Mouse (Mus musculus) neural tube, embryonic 13.5 days (tissue): ENCODE measurements around the gene Slc13a3. TPM values are rescaled to one million over a fixed set of nuclear protein-coding genes. Genes with fewer than 3 reads are reported as not detected.

Experiments used
- ATAC-seq: fragments of 200-750 bp; cut with Nextera tagmentation; 2 replicates; pipeline ENCODE4 v1.8.0; 2017; ENCODE audit warnings: low read depth, mild to moderate bottlenecking, moderate TSS enrichment, moderate library complexity
- H3K27ac ChIP-seq: fragments of 300-500 bp; sonication (generic); replicated peaks from 2 replicates; pipeline ENCODE4 v1.5.1; 2015; ENCODE audit warnings: moderate library complexity, mild to moderate bottlenecking, inconsistent platforms
- H3K27me3 ChIP-seq: fragments of 300-500 bp; sonication (generic); 2 replicates; pipeline ENCODE4 v1.6.1; 2015; ENCODE audit warnings: mild to moderate bottlenecking, inconsistent platforms
- H3K36me3 ChIP-seq: fragments of 300-500 bp; sonication (generic); 2 replicates; pipeline ENCODE4 v1.6.1; 2015; ENCODE audit warnings: mild to moderate bottlenecking, inconsistent platforms
- H3K4me1 ChIP-seq: fragments of 300-500 bp; sonication (generic); replicated peaks from 2 replicates; pipeline ENCODE4 v1.6.1; 2015; ENCODE audit warnings: inconsistent platforms
- H3K4me2 ChIP-seq: fragments of 300-500 bp; sonication (generic); 2 replicates; pipeline ENCODE4 v1.6.1; 2015; ENCODE audit warnings: inconsistent platforms, mild to moderate bottlenecking, moderate library complexity
- H3K4me3 ChIP-seq: fragments of 300-500 bp; sonication (generic); 2 replicates; pipeline ENCODE4 v1.5.1; 2015; ENCODE audit warnings: mild to moderate bottlenecking, inconsistent platforms
- H3K9ac ChIP-seq: fragments of 300-500 bp; sonication (generic); 2 replicates; pipeline ENCODE4 v1.6.1; 2015; ENCODE audit warnings: moderate library complexity, mild to moderate bottlenecking, inconsistent platforms
- H3K9me3 ChIP-seq: fragments of 300-500 bp; sonication (generic); 2 replicates; pipeline ENCODE4 v1.6.1; 2016; ENCODE audit warnings: inconsistent platforms
- WGBS: fragments of 180-500 bp; shearing (Covaris S2); methylation state at CpG from one replicate; pipeline ENCODE4 v1.1.7; 2015; 5-methylcytosine and 5-hydroxymethylcytosine counted together
- polyA plus RNA-seq: library from polyadenylated mRNA; unstranded; fragments of >200 nt; fragmentation: Nextera tagmentation; extraction: Ambion mirVana; gene quantifications from 2 replicates; pipeline ENCODE4 v1.2.1, GENCODE M21; 2015

Gene Slc13a3
- polyA plus RNA-seq, 1 experiment from 2014 or later, result 1.0 TPM

DNA sequence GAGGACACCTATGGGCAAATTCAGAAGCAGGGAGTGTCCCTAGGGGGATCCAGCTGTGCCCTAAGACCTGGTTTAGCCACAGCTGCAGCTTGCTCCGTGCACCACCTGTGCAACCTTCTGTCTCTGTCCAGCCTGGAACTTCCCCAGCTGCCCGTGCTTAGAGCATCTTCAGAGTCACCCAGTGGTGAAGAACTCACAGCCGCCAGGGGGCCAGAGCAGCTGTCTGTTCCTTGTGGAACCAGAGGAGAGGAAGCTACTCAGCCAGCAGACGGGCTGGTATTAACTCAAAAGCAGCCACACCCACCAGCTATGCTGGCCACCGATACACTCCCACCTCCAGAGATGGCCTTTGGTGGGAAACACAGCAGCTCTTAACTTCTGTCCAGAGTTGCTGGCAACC is 2.9 kb downstream of the Slc13a3 start:
- H3K4me1 ChIP-seq, result peaks cover 12% of the 10 kb centered on the region
- ATAC-seq, result no peak
- no peak overlapping the region for H3K4me3 ChIP-seq
- H3K27me3 ChIP-seq, result peaks cover 40% of the 10 kb centered on the region
- H3K36me3 ChIP-seq, result no peaks in the 10 kb centered on the region
- no peak overlapping the region for H3K9ac ChIP-seq
- 42% methylated on average over 5 of the region's 5 CpGs for WGBS
- H3K9me3 ChIP-seq, result no peaks in the 10 kb centered on the region
- no peak overlapping the region for H3K27ac ChIP-seq
- no peak overlapping the region for H3K4me2 ChIP-seq

GRCm38 (mm10) chr2:165467824-165468452 is 5.1 kb downstream of the Slc13a3 start:
- Histone ChIP-seq H3K36me3 (no peaks in the 10 kb centered on the region), H3K4me3 (no peak overlapping the region), H3K4me2 (no peak overlapping the region), H3K27ac (no peak overlapping the region), H3K27me3 (peaks cover 22% of the 10 kb centered on the region), H3K4me1 (peaks cover 9% of the 10 kb centered on the region), H3K9me3 (no peaks in the 10 kb centered on the region), H3K9ac (no peak overlapping the region)
- no peak for ATAC-seq
- 63% methylated on average over 15 of the region's 15 CpGs for WGBS

DNA sequence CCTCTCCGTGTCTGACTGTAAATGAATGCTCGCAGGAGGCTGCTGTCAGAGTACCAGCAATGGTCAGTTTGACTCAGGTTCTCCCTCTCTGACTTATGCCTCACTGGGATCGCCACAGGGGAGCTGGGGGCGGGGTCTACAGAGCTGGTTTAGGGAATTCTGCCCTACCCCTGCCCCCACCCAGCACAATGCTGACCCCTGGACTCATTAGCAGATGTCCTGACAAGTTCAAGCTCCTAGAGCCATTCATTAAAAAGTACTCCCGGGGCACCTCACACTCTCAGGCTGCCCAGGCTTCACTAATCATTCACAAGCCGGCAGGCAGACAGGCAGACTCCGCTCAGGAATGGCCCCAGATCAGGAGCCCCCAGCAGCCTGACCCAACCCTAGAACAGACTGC is 13.4 kb downstream of the Slc13a3 start:
- no peaks in the 10 kb centered on the region for H3K27me3 ChIP-seq
- H3K4me3 ChIP-seq, result no peak overlapping the region
- WGBS, result 30% methylated on average over 7 of the region's 7 CpGs
- H3K36me3 ChIP-seq, result no peaks in the 10 kb centered on the region
- H3K9me3 ChIP-seq, result no peaks in the 10 kb centered on the region
- H3K4me2 ChIP-seq, result no peak overlapping the region
- H3K9ac ChIP-seq, result no peak overlapping the region
- no peaks in the 10 kb centered on the region for H3K4me1 ChIP-seq
- ATAC-seq, result no peak
- H3K27ac ChIP-seq, result no peak overlapping the region

DNA sequence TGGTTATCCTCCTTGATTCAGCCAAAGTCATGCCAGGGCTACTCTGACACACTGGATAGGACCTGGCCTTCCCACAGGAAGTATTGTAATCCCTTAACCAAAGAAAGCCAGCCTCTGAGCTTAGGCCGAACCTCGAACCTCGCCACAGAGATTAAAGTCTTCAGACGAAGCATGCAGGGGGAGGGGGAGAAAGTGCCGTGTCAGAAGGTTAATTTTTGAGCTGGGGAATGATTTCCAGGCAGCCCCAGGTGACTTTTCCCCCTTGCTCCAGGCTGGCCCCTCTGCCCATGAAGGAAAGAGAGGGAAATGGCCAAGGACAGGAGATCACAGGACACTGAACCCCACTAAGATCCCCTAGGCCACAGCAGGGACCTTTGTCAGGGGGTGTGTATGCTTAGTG is 14.8 kb downstream of the Slc13a3 start:
- no peaks in the 10 kb centered on the region for H3K9me3 ChIP-seq
- WGBS, result 80% methylated on average over 5 of the region's 5 CpGs
- H3K36me3 ChIP-seq, result no peaks in the 10 kb centered on the region
- H3K27me3 ChIP-seq, result no peaks in the 10 kb centered on the region
- no peak for ATAC-seq
- H3K4me2 ChIP-seq, result no peak overlapping the region
- no peak overlapping the region for H3K4me3 ChIP-seq
- no peak overlapping the region for H3K9ac ChIP-seq
- no peak overlapping the region for H3K27ac ChIP-seq
- H3K4me1 ChIP-seq, result no peaks in the 10 kb centered on the region

DNA sequence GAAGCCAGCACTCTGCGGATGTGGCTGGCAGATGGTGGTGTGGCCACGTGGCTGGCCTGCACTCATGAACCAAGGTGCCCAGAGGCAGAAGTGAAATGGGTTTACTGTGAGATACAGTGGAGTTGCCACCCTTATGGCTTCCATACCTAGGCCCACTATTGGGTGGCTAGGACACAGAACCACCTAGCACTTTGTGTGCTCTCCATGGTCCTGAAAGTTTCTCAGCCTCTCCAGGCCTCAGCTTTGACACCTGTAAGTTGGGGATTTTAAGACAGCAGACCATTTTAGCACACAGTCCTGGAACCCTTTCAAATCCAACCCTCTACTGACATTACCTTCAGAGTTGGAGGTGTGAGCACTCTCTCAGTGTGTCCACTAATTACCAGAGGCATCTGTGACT is 16.3 kb downstream of the Slc13a3 start:
- Histone ChIP-seq H3K4me1 (no peaks in the 10 kb centered on the region), H3K36me3 (no peaks in the 10 kb centered on the region), H3K27ac (no peak overlapping the region), H3K27me3 (no peaks in the 10 kb centered on the region), H3K4me2 (no peak overlapping the region), H3K9me3 (no peaks in the 10 kb centered on the region), H3K4me3 (no peak overlapping the region), H3K9ac (no peak overlapping the region)
- no peak for ATAC-seq
- WGBS, result 66% methylated on average over 2 of the region's 2 CpGs

GRCm38 (mm10) chr2:165452730-165453693 is 20.0 kb downstream of the Slc13a3 start:
- ATAC-seq, result no peak
- Histone ChIP-seq H3K27me3 (no peaks in the 10 kb centered on the region), H3K27ac (no peak overlapping the region), H3K36me3 (no peaks in the 10 kb centered on the region), H3K9me3 (no peaks in the 10 kb centered on the region), H3K4me3 (no peak overlapping the region), H3K9ac (no peak overlapping the region), H3K4me2 (no peak overlapping the region), H3K4me1 (no peaks in the 10 kb centered on the region)
- WGBS, result 82% methylated on average over 12 of the region's 12 CpGs

GRCm38 (mm10) chr2:165448475-165448874 is 24.6 kb downstream of the Slc13a3 start:
- no peak overlapping the region for H3K4me3 ChIP-seq
- no peaks in the 10 kb centered on the region for H3K9me3 ChIP-seq
- H3K27me3 ChIP-seq, result no peaks in the 10 kb centered on the region
- H3K27ac ChIP-seq, result no peak overlapping the region
- no peak for ATAC-seq
- H3K4me1 ChIP-seq, result no peaks in the 10 kb centered on the region
- H3K36me3 ChIP-seq, result no peaks in the 10 kb centered on the region
- WGBS, result 87% methylated on average over 9 of the region's 9 CpGs
- no peak overlapping the region for H3K9ac ChIP-seq
- no peak overlapping the region for H3K4me2 ChIP-seq

DNA sequence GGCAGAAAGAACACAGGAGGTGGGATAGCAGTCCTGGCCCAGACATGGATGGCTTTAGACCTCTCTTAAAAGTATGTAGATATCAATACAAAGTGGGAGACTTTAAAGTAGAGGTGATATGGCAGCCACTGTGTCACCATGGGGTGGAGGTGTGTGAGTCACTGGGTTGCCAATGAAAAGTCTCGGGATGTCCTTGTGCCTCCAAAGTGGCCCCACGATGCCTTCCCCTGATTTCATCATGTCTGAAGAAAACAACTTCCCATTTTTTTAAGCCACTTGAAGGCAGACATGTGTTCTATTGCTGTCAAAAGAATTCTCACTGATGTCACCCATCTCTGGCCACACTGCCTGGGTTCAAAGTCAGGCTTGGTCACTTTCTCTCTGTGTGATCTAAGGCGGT is 28.2 kb downstream of the Slc13a3 start:
- Histone ChIP-seq H3K9me3 (no peaks in the 10 kb centered on the region), H3K27me3 (no peaks in the 10 kb centered on the region), H3K4me3 (no peak overlapping the region), H3K4me1 (0 out of 2 replicates have a peak, but pooled peaks cover 5% of the 10 kb centered on the region), H3K4me2 (no peak overlapping the region), H3K9ac (no peak overlapping the region), H3K36me3 (no peaks in the 10 kb centered on the region), H3K27ac (no peak overlapping the region)
- ATAC-seq, result no peak
- WGBS, result 88% methylated on average over 3 of the region's 3 CpGs

GRCm38 (mm10) chr2:165442981-165443380 is 30.0 kb downstream of the Slc13a3 start:
- WGBS, result 78% methylated on average over 10 of the region's 10 CpGs
- Histone ChIP-seq H3K9ac (no peak overlapping the region), H3K9me3 (no peaks in the 10 kb centered on the region), H3K4me1 (0 out of 2 replicates have a peak, but pooled peaks cover 5% of the 10 kb centered on the region), H3K36me3 (no peaks in the 10 kb centered on the region), H3K27me3 (no peaks in the 10 kb centered on the region), H3K4me3 (no peak overlapping the region), H3K27ac (no peak overlapping the region), H3K4me2 (no peak overlapping the region)
- ATAC-seq, result no peak

GRCm38 (mm10) chr2:165441613-165442012 is 31.4 kb downstream of the Slc13a3 start:
- 65% methylated on average over 4 of the region's 4 CpGs for WGBS
- no peak overlapping the region for H3K27ac ChIP-seq
- 0 out of 2 replicates have a peak, but pooled peaks cover 5% of the 10 kb centered on the region for H3K4me1 ChIP-seq

GRCm38 (mm10) chr2:165439613-165440012 is 33.4 kb downstream of the Slc13a3 start:
- Histone ChIP-seq H3K27me3 (no peaks in the 10 kb centered on the region), H3K9me3 (no peaks in the 10 kb centered on the region), H3K4me2 (no peak overlapping the region), H3K27ac (no peak overlapping the region), H3K4me1 (0 out of 2 replicates have a peak, but pooled peaks cover 5% of the 10 kb centered on the region), H3K36me3 (no peaks in the 10 kb centered on the region), H3K4me3 (no peak overlapping the region), H3K9ac (no peak overlapping the region)
- 89% methylated on average over 10 of the region's 10 CpGs for WGBS
- no peak for ATAC-seq

More at GRCm38 (mm10) chr2:165441613-165442012, 31.4 kb downstream of the Slc13a3 start:
- ATAC-seq, result no peak
- Histone ChIP-seq H3K9me3 (no peaks in the 10 kb centered on the region), H3K4me3 (no peak overlapping the region), H3K36me3 (no peaks in the 10 kb centered on the region), H3K4me2 (no peak overlapping the region), H3K27me3 (no peaks in the 10 kb centered on the region), H3K9ac (no peak overlapping the region)

GRCm38 (mm10) chr2:165438881-165439280 is 34.1 kb downstream of the Slc13a3 start:
- 60% methylated on average over 7 of the region's 7 CpGs for WGBS
- Histone ChIP-seq H3K27ac (no peak overlapping the region), H3K4me3 (no peak overlapping the region), H3K4me1 (0 out of 2 replicates have a peak, but pooled peaks cover 5% of the 10 kb centered on the region), H3K9me3 (no peaks in the 10 kb centered on the region), H3K36me3 (no peaks in the 10 kb centered on the region), H3K27me3 (no peaks in the 10 kb centered on the region), H3K9ac (no peak overlapping the region), H3K4me2 (no peak overlapping the region)
- ATAC-seq, result no peak
